Mouse (Mus musculus) intestine, embryonic 15.5 days (tissue): ENCODE results near the gene Col1a1. TPM values are rescaled to one million over a fixed set of nuclear protein-coding genes. Genes with fewer than 3 reads are reported as not detected.

Experiments
- ATAC-seq: fragments of 200-750 bp; cut with Nextera tagmentation; 2 replicates; pipeline ENCODE4 v1.8.0; 2017; ENCODE audit warnings: moderate TSS enrichment, moderate library complexity
- H3K27ac ChIP-seq: fragments of 300-500 bp; sonication (generic); 2 replicates; pipeline ENCODE4 v1.5.1; 2015; ENCODE audit warnings: mild to moderate bottlenecking, inconsistent platforms
- H3K27me3 ChIP-seq: fragments of 300-500 bp; sonication (generic); replicated peaks from 2 replicates; pipeline ENCODE4 v1.6.1; 2015; ENCODE audit warnings: inconsistent platforms
- H3K36me3 ChIP-seq: fragments of 300-500 bp; sonication (generic); 2 replicates; pipeline ENCODE4 v1.6.1; 2015; ENCODE audit warnings: inconsistent platforms
- H3K4me1 ChIP-seq: fragments of 300-500 bp; sonication (generic); replicated peaks from 2 replicates; pipeline ENCODE4 v1.6.1; 2015; ENCODE audit warnings: inconsistent platforms
- H3K4me2 ChIP-seq: fragments of 300-500 bp; sonication (generic); replicated peaks from 2 replicates; pipeline ENCODE4 v1.6.1; 2015; ENCODE audit warnings: mild to moderate bottlenecking, inconsistent platforms
- H3K4me3 ChIP-seq: fragments of 300-500 bp; sonication (generic); replicated peaks from 2 replicates; pipeline ENCODE4 v1.5.1; 2015; ENCODE audit warnings: inconsistent platforms
- H3K9ac ChIP-seq: fragments of 300-500 bp; sonication (generic); 2 replicates; pipeline ENCODE4 v1.6.1; 2015; ENCODE audit warnings: inconsistent platforms
- H3K9me3 ChIP-seq: fragments of 300-500 bp; sonication (generic); 2 replicates; pipeline ENCODE4 v1.6.1; 2016; ENCODE audit warnings: inconsistent platforms
- WGBS: fragments of 180-500 bp; shearing (Covaris S2); methylation state at CpG from one replicate; pipeline ENCODE4 v1.1.7; 2015; 5-methylcytosine and 5-hydroxymethylcytosine counted together
- polyA plus RNA-seq: library from polyadenylated mRNA; unstranded; fragments of >200 nt; fragmentation: Nextera tagmentation; extraction: Ambion mirVana; gene quantifications from 2 replicates; pipeline ENCODE4 v1.2.1, GENCODE M21; 2015

Col1a1 gene
- polyA plus RNA-seq, 1 experiment from 2014 or later: 1,087 TPM

DNA sequence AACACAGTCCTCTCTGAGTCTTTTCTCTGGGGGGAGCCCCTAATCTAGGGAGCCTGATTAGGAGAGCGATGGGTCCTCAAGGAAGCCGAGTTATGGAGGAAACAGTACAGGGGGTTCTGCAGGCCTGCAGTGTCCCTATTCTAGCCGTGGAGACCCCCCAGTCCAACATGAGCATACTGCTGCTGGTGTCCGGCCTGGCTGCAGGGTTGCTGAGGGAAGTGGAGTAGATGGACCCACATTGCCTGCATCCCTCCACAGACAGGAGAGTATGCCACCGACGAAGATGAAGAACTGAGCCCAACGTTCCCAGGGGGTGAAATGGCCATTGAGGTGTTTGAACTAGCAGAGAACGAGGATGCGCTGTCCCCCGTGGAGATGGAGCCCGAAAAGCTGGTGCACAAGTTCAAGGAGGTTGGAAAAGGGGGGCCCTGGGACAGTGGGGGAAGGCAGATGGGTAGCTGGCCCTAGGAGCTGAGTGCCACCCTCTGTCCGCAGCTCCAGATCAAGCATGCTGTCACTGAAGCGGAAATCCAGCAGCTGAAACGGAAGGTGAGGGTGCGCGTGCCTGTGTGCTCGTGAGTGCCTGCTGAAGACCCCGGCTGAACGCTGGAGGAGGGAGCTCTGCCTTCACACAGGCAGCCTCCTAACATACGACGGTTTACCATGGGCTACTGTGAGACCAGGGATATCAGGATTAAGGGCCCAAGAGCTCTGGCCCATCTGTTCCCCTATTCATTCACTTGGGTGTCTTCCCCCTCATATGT, 65.7 kb downstream of the Col1a1 start:
- Histone ChIP-seq H3K36me3 (peaks cover 34% of the 10 kb centered on the region), H3K9ac (no peak overlapping the region), H3K4me3 (no peak overlapping the region), H3K27me3 (no peaks in the 10 kb centered on the region), H3K27ac (no peak overlapping the region), H3K4me2 (no peak overlapping the region), H3K9me3 (no peaks in the 10 kb centered on the region), H3K4me1 (peaks cover 32% of the 10 kb centered on the region)
- no peak for ATAC-seq
- 88% methylated on average over 21 of the region's 21 CpGs for WGBS

Other genes with a start within 250 kb of the Col1a1 start
- 0.43 and 0.54 TPM in 2 replicates for gene Gm11541, start 231.7 kb upstream of the Col1a1 start, polyA plus RNA-seq
- gene Cdc34b, start 194.4 kb upstream of the Col1a1 start, polyA plus RNA-seq: 0.14 TPM in 1 of 2 replicates, not detected in the other
- 0.06 TPM in 1 of 2 replicates, not detected in the other for gene Tmem92, start 153.5 kb upstream of the Col1a1 start, polyA plus RNA-seq
- not detected in 2 replicates for gene Hils1, start 31.4 kb downstream of the Col1a1 start, polyA plus RNA-seq
- gene Sgca, start 40.1 kb downstream of the Col1a1 start, polyA plus RNA-seq: 0.19 TPM in 1 of 2 replicates, not detected in the other
- 6.8 and 8.1 TPM in 2 replicates for gene Ppp1r9b, start 54.8 kb downstream of the Col1a1 start, polyA plus RNA-seq
- gene Samd14, start 73.7 kb downstream of the Col1a1 start, polyA plus RNA-seq: 15.0 and 15.3 TPM in 2 replicates
- 30.8 and 31.2 TPM in 2 replicates for gene Pdk2, start 105.1 kb downstream of the Col1a1 start, polyA plus RNA-seq
- gene Itga3, start 140.6 kb downstream of the Col1a1 start, polyA plus RNA-seq: 32.8 and 35.6 TPM in 2 replicates
- gene Dlx3, start 183.9 kb downstream of the Col1a1 start, polyA plus RNA-seq: 0.60 and 0.88 TPM in 2 replicates
- 0.10 and 0.16 TPM in 2 replicates for gene Dlx4, start 210.0 kb downstream of the Col1a1 start, polyA plus RNA-seq